Mouse (Mus musculus) cortical plate, adult 2 months (tissue): Measurements from ENCODE around the gene Zfp266.

Experiments used
- CTCF ChIP-seq: fragments of 200-500 bp; IDR thresholded peaks from 2 replicates; pipeline ENCODE4 v1.5.1; 2011; ENCODE audit warnings: mild to moderate bottlenecking, control low read depth, low read length; ENCODE audit not compliant: insufficient read depth; ENCODE audit errors: extremely low read depth
- POLR2A ChIP-seq: fragments of 200-500 bp; IDR thresholded peaks from 2 replicates; pipeline ENCODE4 v1.6.1; 2011; ENCODE audit warnings: mild to moderate bottlenecking, low read length, control low read depth; ENCODE audit not compliant: insufficient read depth; ENCODE audit errors: extremely low read depth

DNA sequence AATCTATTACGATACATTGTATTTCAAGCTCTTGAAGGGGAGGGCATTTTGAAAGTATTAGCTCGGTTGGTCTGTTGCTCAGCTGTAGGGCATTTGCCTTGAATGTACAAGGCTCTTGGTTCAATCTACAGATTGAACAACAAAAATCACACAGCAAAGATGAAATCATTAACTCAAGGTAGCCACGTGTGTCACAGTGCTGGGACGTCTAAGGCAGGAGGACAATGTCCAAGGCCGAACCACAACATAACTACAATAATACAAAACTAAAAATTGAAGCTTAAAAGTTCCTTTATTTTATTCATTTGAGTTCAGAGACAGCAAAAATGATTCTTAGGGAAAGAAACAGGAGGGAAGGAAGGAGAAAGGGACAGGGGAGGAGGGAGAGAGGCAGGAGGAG lies 31.7 kb downstream of the Zfp266 start:
- TF ChIP-seq POLR2A (no peak), CTCF (no peak)
